Mouse (Mus musculus) stomach, postnatal 0 days (tissue): ENCODE results near the gene Fcf1. TPM values are rescaled to one million over a fixed set of nuclear protein-coding genes. Genes with fewer than 3 reads are reported as not detected.
A peak's percentile ranks its signal among the peaks of the same experiment; 100 is the strongest.

Experiments used
- ATAC-seq: fragments of 200-750 bp; cut with Nextera tagmentation; 2 replicates; pipeline ENCODE4 v1.8.0; 2017; ENCODE audit not compliant: low FRiP score, low TSS enrichment
- DNase-seq: peaks from one replicate; pipeline ENCODE4 v3.0.0-alpha.2; 2016; ENCODE audit warnings: low spot score
- H3K27ac ChIP-seq: fragments of 300-500 bp; sonication (generic); replicated peaks from 2 replicates; pipeline ENCODE4 v1.5.1; 2014; ENCODE audit warnings: mild to moderate bottlenecking, control low read depth
- H3K27me3 ChIP-seq: fragments of 300-500 bp; sonication (generic); 2 replicates; pipeline ENCODE4 v1.6.1; 2014; ENCODE audit warnings: low read length; ENCODE audit not compliant: control insufficient read depth, insufficient read depth
- H3K36me3 ChIP-seq: fragments of 300-500 bp; sonication (generic); 2 replicates; pipeline ENCODE4 v1.6.1; 2014; ENCODE audit warnings: low read length, mixed read lengths; ENCODE audit not compliant: control insufficient read depth, insufficient read depth
- H3K4me1 ChIP-seq: fragments of 300-500 bp; sonication (generic); replicated peaks from 2 replicates; pipeline ENCODE4 v1.6.1; 2014; ENCODE audit warnings: antibody characterized with exemption; ENCODE audit not compliant: control insufficient read depth, insufficient read depth
- H3K4me2 ChIP-seq: fragments of 300-500 bp; sonication (generic); replicated peaks from 2 replicates; pipeline ENCODE4 v1.6.1; 2014; ENCODE audit warnings: low read depth, mild to moderate bottlenecking, control low read depth, moderate library complexity
- H3K4me3 ChIP-seq: fragments of 300-500 bp; sonication (generic); 2 replicates; pipeline ENCODE4 v1.5.1; 2014; ENCODE audit warnings: low read depth, low read length, control low read depth
- H3K9ac ChIP-seq: fragments of 300-500 bp; sonication (generic); 2 replicates; pipeline ENCODE4 v1.6.1; 2014; ENCODE audit warnings: mild to moderate bottlenecking, low read length, control low read depth, mixed read lengths
- H3K9me3 ChIP-seq: fragments of 300-500 bp; sonication (generic); 2 replicates; pipeline ENCODE4 v1.6.1; 2016; ENCODE audit warnings: low read length; ENCODE audit not compliant: control insufficient read depth
- CTCF ChIP-seq: IDR thresholded peaks from 2 replicates; pipeline ENCODE4 v1.5.1; 2016; ENCODE audit warnings: antibody characterized with exemption, low read depth, mild to moderate bottlenecking, moderate library complexity
- EP300 ChIP-seq: optimal IDR thresholded peaks from 2 replicates; pipeline ENCODE3; 2016; ENCODE audit warnings: antibody characterized with exemption
- WGBS: fragments of 180-500 bp; shearing (Covaris S2); extraction: QIAGEN DNeasy Blood & Tissue Kit; methylation state at CpG from one replicate; pipeline ENCODE4 v1.1.7; 2014; 5-methylcytosine and 5-hydroxymethylcytosine counted together
- polyA plus RNA-seq: library from polyadenylated mRNA; unstranded; fragments of >200 nt; fragmentation: Nextera tagmentation; extraction: Ambion mirVana; gene quantifications from 2 replicates; pipeline ENCODE4 v1.2.1, GENCODE M21; 2015

Gene Fcf1
- polyA plus RNA-seq, 1 experiment from 2014 or later, result 99.2 TPM

GRCm38 (mm10) chr12:84969656-84970427 lies 855 bp upstream of the Fcf1 start:
- peak overlapping the region; percentile 53; the same call in 1 of the 2 replicates for H3K27ac ChIP-seq
- H3K9ac ChIP-seq, result peak overlapping the region; percentile 80
- no peaks in the 10 kb centered on the region for H3K27me3 ChIP-seq
- H3K36me3 ChIP-seq, result 0 out of 2 replicates have a peak, but pooled peaks cover 3% of the 10 kb centered on the region
- H3K4me1 ChIP-seq, result 0 out of 2 replicates have a peak, but pooled peaks cover 5% of the 10 kb centered on the region
- no peaks in the 10 kb centered on the region for H3K9me3 ChIP-seq
- TF ChIP-seq EP300 (no peak), CTCF (no peak)
- ATAC-seq (peak; percentile 45; the same call in 1 of the 2 replicates), DNase-seq (no peak)
- peak overlapping the region; percentile 84 for H3K4me2 ChIP-seq
- peak overlapping the region; percentile 78 for H3K4me3 ChIP-seq
- 18% methylated on average over 15 of the region's 15 CpGs for WGBS

DNA sequence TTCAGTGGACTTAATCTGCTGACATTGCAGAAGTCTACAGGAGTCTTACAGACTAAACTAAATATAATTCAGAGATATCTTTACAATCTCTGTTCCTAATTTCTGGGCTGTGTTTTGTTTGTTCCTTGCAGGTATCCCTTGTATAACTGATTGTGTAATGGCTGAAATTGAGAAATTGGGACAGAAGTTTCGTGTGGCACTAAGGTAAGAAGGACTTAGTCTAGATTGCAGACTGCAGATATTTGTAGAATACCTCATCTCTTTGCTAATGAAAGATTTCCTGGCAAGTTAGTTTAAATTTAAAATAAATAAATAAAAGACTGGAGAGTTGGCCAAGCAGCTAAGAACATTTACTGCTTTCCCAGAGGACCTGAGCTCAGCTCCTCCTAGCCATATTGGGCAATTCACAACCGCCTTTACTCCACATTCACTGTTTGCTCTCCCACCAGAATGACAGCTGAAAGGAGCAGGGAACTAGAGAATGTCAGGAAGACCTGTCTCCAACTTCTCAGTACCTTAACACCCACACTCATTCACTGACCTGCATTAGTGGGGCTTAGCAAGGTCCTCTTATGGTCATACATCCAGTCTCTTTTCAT lies 8.7 kb downstream of the Fcf1 start:
- H3K9ac ChIP-seq, result no peak overlapping the region
- H3K9me3 ChIP-seq, result no peaks in the 10 kb centered on the region
- no peak for TF ChIP-seq EP300
- TF ChIP-seq CTCF, result no peak
- H3K4me3 ChIP-seq, result no peak overlapping the region
- H3K4me2 ChIP-seq, result no peak overlapping the region
- H3K36me3 ChIP-seq, result peaks cover 19% of the 10 kb centered on the region
- no peaks in the 10 kb centered on the region for H3K27me3 ChIP-seq
- 85% methylated on average over 2 of the region's 2 CpGs for WGBS
- no peaks in the 10 kb centered on the region for H3K4me1 ChIP-seq
- H3K27ac ChIP-seq, result no peak overlapping the region
- no peak for ATAC-seq
- DNase-seq, result no peak

DNA sequence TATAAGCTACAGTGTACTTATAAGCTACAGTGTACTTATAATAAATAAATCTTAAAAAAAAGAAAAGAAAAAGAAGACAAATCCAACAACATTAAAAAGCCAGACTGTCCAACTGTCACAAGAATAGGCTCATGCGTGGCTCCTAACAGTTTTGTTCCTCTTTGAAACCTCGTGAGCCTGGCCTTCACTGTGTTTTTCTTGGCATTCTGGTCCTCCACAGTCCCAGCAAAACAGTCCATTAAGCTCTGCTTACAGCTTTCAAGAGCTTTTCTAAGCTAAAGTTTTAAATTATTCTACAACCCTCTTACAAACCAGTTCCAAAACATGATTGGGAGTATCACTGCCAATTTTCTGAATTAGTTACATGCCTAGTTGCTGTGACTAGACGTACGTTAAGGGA lies 18.8 kb downstream of the Fcf1 start:
- Histone ChIP-seq H3K27ac (no peak overlapping the region), H3K9ac (no peak overlapping the region), H3K4me2 (no peak overlapping the region), H3K36me3 (no peaks in the 10 kb centered on the region; the same call in 1 of the 2 replicates), H3K4me1 (no peaks in the 10 kb centered on the region), H3K4me3 (no peak overlapping the region), H3K9me3 (no peaks in the 10 kb centered on the region), H3K27me3 (no peaks in the 10 kb centered on the region)
- TF ChIP-seq CTCF (no peak), EP300 (no peak)
- 69% methylated on average over 4 of the region's 4 CpGs for WGBS
- ATAC-seq (no peak), DNase-seq (no peak)

DNA sequence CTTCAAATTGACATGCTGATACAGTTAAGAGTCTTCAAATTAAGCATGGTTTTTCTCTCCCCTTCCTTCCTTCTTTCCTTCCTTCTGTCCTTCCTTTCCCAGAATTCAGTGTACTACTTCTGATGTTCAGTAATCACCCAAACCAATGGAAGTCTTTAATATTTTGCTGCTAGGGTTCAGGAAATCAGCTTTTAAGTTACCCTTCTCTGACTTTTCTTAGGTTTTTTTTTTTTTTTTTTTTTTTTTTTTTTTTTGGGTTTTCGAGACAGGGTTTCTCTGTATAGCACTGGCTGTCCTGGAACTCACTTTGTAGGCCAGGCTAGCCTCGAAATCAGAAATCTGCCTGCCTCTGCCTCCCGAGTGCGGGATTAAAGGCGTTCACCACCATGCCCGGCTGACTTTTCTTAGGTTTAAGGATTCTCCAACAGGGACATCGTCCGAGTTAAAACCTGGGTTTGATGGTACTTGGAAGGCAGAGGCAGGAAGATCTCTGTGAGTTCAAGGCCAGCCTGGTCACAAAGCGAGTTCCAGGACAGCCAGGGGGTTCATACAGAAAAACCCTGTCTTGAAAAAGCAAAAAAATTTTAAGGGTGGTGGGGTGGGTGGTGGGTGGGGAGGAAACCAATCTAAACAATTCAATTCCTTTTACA lies 24.5 kb downstream of the Fcf1 start:
- no peak overlapping the region for H3K9ac ChIP-seq
- no peak overlapping the region for H3K4me3 ChIP-seq
- no peaks in the 10 kb centered on the region for H3K36me3 ChIP-seq
- no peak for DNase-seq
- no peak overlapping the region for H3K4me2 ChIP-seq
- TF ChIP-seq CTCF, result no peak
- no peak for TF ChIP-seq EP300
- H3K9me3 ChIP-seq, result no peaks in the 10 kb centered on the region
- H3K27ac ChIP-seq, result no peak overlapping the region
- 93% methylated on average over 8 of the region's 9 CpGs for WGBS
- no peaks in the 10 kb centered on the region; the same call in 1 of the 2 replicates for H3K4me1 ChIP-seq
- no peaks in the 10 kb centered on the region for H3K27me3 ChIP-seq
- no peak for ATAC-seq

GRCm38 (mm10) chr12:84996083-84996496 lies 25.4 kb downstream of the Fcf1 start, which contains the start of gene Ylpm1:
Gene Ylpm1 (plus strand): TSS chr12:84996321.
- DNase-seq (peak; percentile 97), ATAC-seq (peak; percentile 98)
- WGBS, result under 1% methylated on average over 45 of the region's 45 CpGs
- H3K4me3 ChIP-seq, result peak within 1 kb of the TSS; percentile 89
- H3K36me3 ChIP-seq, result no peaks in the 10 kb centered on the region
- TF ChIP-seq CTCF (peak; percentile 73), EP300 (no peak)
- H3K27ac ChIP-seq, result peak within 1 kb of the TSS; percentile 86
- peak within 1 kb of the TSS; percentile 94 for H3K9ac ChIP-seq
- no peaks in the 10 kb centered on the region for H3K9me3 ChIP-seq
- no peaks in the 10 kb centered on the region; the same call in 1 of the 2 replicates for H3K4me1 ChIP-seq
- peak within 1 kb of the TSS; percentile 90 for H3K4me2 ChIP-seq
- H3K27me3 ChIP-seq, result no peaks in the 10 kb centered on the region
